Mouse (Mus musculus) heart, adult 2 months (tissue): ENCODE measurements around the gene Calr4. TPM values are rescaled to one million over a fixed set of nuclear protein-coding genes. Genes with fewer than 3 reads are reported as not detected.

Experiments
- DNase-seq, 2 experiments: peaks; one replicate each; pipeline ENCODE4 v3.0.0; 2021
- H3K27ac ChIP-seq: fragments of 200-600 bp; 2 replicates; pipeline ENCODE4 v1.8.1; 2022
- H3K27me3 ChIP-seq: fragments of 200-500 bp; 2 replicates; pipeline ENCODE4 v1.6.1; 2012; ENCODE audit warnings: mild to moderate bottlenecking, low read length, inconsistent platforms, mixed read lengths; ENCODE audit not compliant: control insufficient read depth, insufficient read depth
- H3K36me3 ChIP-seq: fragments of 200-500 bp; 2 replicates; pipeline ENCODE4 v1.6.1; 2012; ENCODE audit warnings: low read length, inconsistent platforms; ENCODE audit not compliant: control insufficient read depth, insufficient read depth
- H3K4me1 ChIP-seq: fragments of 200-500 bp; 2 replicates; pipeline ENCODE4 v1.6.1; 2011; ENCODE audit warnings: low read length; ENCODE audit not compliant: control insufficient read depth, insufficient read depth
- H3K4me3 ChIP-seq: fragments of 200-600 bp; 2 replicates; pipeline ENCODE4 v1.8.1; 2022
- H3K79me2 ChIP-seq: fragments of 200-500 bp; replicated peaks from 2 replicates; pipeline ENCODE4 v1.6.1; 2012; ENCODE audit warnings: mild to moderate bottlenecking, inconsistent platforms, low read length, moderate library complexity, mixed read lengths; ENCODE audit not compliant: control insufficient read depth, insufficient read depth
- H3K9ac ChIP-seq: fragments of 200-500 bp; 2 replicates; pipeline ENCODE4 v1.6.1; 2012; ENCODE audit warnings: low read depth, mild to moderate bottlenecking, control low read depth, inconsistent platforms, low read length, mixed read lengths
- CTCF ChIP-seq: fragments of 200-600 bp; IDR thresholded peaks from 2 replicates; pipeline ENCODE4 v1.8.1; 2022; ENCODE audit warnings: antibody characterized with exemption, mild to moderate bottlenecking, moderate library complexity
- EP300 ChIP-seq: fragments of 200-500 bp; IDR thresholded peaks from 2 replicates; pipeline ENCODE4 v1.6.1; 2011; ENCODE audit warnings: low read depth, low read length, control low read depth; ENCODE audit not compliant: insufficient read depth
- POLR2A ChIP-seq: fragments of 200-500 bp; IDR thresholded peaks from 2 replicates; pipeline ENCODE4 v1.6.1; 2011; ENCODE audit warnings: mild to moderate bottlenecking, low read depth, low read length, control low read depth; ENCODE audit not compliant: insufficient read depth
- WGBS: fragments of 180-500 bp; shearing (Covaris S2); methylation state at CpG from one replicate; pipeline ENCODE4 v1.1.7; 2018; 5-methylcytosine and 5-hydroxymethylcytosine counted together
- intact Hi-C: fragments of 180-260 bp; cut with DNase I; formaldehyde crosslinking; loops from one replicate; pipeline ENCODE4 v1.15.1; 2025
- polyA plus RNA-seq: library from polyadenylated mRNA; depleted of rRNA; stranded (reverse); fragments of >200 nt; gene quantifications from 2 replicates; pipeline ENCODE4 v1.2.3, GENCODE M21; 2012
- total RNA-seq, 2 experiments: library from RNA; stranded (reverse); gene quantifications; 2 replicates each; pipeline ENCODE4 v1.2.3; 2021

Gene Calr4
- total and polyA plus RNA-seq, 3 experiments = not detected

DNA sequence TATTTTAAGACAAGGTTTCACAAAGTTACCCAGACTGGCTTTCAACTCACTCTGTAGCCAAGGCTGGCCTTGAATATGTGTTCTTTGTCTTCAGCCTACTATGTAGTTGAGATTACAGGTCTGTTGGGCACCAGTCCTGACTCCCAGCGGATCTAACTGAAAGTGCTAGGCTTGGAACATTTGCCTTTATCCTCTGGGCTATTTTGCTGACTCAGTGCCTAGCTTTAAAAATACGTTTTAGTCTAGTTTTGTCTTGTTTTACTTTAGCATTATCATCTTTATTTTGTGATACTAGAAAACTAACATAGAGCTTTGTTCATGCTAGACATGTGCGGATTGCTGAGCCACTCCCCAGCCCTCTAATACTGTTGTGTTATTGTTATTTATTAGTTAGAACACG lies 17.9 kb downstream of the Calr4 start:
- intact Hi-C loops = loop anchor here (5.0 kb wide), 1 partner anchor 65 kb away; no protein-coding TSS in a partner anchor

GRCm38 (mm10) chr4:109253664-109254151 lies 19.4 kb downstream of the Calr4 start:
- WGBS = 24% methylated on average over 11 of the region's 11 CpGs
- no peak for TF ChIP-seq POLR2A
- TF ChIP-seq EP300 = no peak
- TF ChIP-seq CTCF = no peak
- Histone ChIP-seq H3K9ac (no peak overlapping the region), H3K27me3 (no peaks in the 10 kb centered on the region), H3K27ac (peak overlapping the region; percentile 62), H3K4me3 (no peak overlapping the region), H3K79me2 (no peaks in the 10 kb centered on the region), H3K36me3 (peaks cover 2% of the 10 kb centered on the region; the same call in 1 of the 2 replicates), H3K4me1 (peaks cover 4% of the 10 kb centered on the region)
- DNase-seq = peak; percentile 41 to 53
- intact Hi-C loops = loop anchor here (5.0 kb wide), 1 partner anchor 64 kb away; no protein-coding TSS in a partner anchor

More for the DNA sequence above, 17.9 kb downstream of the Calr4 start:
- Histone ChIP-seq H3K79me2 (no peaks in the 10 kb centered on the region), H3K27me3 (no peaks in the 10 kb centered on the region), H3K4me1 (peaks cover 4% of the 10 kb centered on the region), H3K36me3 (peaks cover 2% of the 10 kb centered on the region; the same call in 1 of the 2 replicates), H3K9ac (no peak overlapping the region), H3K4me3 (no peak overlapping the region), H3K27ac (no peak overlapping the region; the same call in 1 of the 2 replicates)
- DNase-seq = no peak
- TF ChIP-seq CTCF (no peak), POLR2A (no peak), EP300 (no peak)
- WGBS = 76% methylated on average over 4 of the region's 4 CpGs

DNA sequence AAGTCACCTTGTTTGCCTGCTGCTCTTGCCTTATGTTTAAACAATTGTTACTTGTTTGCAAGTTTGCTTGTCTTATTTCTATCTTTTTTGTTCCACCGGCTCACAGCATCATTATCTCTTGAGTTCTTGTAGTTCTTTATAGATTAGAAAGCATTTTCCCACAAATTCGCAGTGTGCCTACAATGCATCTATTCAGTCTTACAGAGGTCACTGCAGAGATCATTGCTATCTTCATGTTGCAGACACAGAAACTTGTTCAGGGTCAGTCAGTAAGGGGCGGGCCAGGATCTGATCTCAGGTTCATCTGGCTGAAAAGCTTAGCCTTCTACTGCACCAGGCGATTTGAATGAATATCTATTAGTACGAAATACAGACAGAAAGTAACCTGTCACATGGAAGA lies 20.2 kb downstream of the Calr4 start:
- intact Hi-C loops = loop anchor here (5.0 kb wide), 1 partner anchor 63 kb away; no protein-coding TSS in a partner anchor
- Histone ChIP-seq H3K79me2 (no peaks in the 10 kb centered on the region), H3K27me3 (no peaks in the 10 kb centered on the region), H3K4me3 (no peak overlapping the region), H3K36me3 (peaks cover 2% of the 10 kb centered on the region; the same call in 1 of the 2 replicates), H3K27ac (no peak overlapping the region), H3K4me1 (peaks cover 4% of the 10 kb centered on the region), H3K9ac (no peak overlapping the region)
- no peak for DNase-seq
- 52% methylated on average over 5 of the region's 5 CpGs for WGBS
- TF ChIP-seq POLR2A = no peak

DNA sequence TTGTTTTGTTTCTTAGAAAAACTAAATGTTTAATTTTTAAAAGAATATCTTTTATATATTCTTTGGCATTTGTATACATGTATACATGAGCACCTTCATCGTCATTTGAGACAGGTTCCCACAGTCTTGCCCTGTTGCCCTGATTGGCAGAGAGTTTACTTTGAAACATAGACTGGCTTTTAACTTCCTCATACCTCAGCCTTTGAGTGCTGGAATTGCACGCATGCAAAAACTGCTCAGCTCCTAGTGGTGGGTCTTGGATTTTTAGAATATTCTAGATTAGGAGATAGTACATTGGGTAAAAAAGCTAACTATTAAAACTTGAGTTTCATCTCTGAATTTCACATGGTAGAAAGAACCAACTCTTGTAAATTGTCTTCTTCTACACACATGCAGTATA lies 21.0 kb downstream of the Calr4 start:
- TF ChIP-seq EP300 = no peak
- 0 out of 2 replicates have a peak, but pooled peaks have one; percentile 3 for TF ChIP-seq CTCF
- no peak for TF ChIP-seq POLR2A

GRCm38 (mm10) chr4:109255727-109256417 lies 21.6 kb downstream of the Calr4 start:
- DNase-seq = no peak
- no peak overlapping the region for H3K4me3 ChIP-seq
- H3K9ac ChIP-seq = no peak overlapping the region
- WGBS = 86% methylated on average over 11 of the region's 11 CpGs
- TF ChIP-seq EP300 (no peak), POLR2A (no peak), CTCF (no peak)
- H3K4me1 ChIP-seq = peaks cover 4% of the 10 kb centered on the region
- H3K27ac ChIP-seq = no peak overlapping the region
- H3K27me3 ChIP-seq = no peaks in the 10 kb centered on the region
- no peaks in the 10 kb centered on the region for H3K79me2 ChIP-seq
- intact Hi-C loops = no loop called here
- H3K36me3 ChIP-seq = peaks cover 2% of the 10 kb centered on the region; the same call in 1 of the 2 replicates

More for the DNA sequence above, 21.0 kb downstream of the Calr4 start:
- intact Hi-C loops = no loop called here
- H3K4me1 ChIP-seq = peaks cover 4% of the 10 kb centered on the region
- no peaks in the 10 kb centered on the region for H3K27me3 ChIP-seq
- WGBS = 37% methylated on average over 2 of the region's 2 CpGs
- no peaks in the 10 kb centered on the region for H3K79me2 ChIP-seq
- no peak overlapping the region for H3K9ac ChIP-seq
- H3K36me3 ChIP-seq = peaks cover 2% of the 10 kb centered on the region; the same call in 1 of the 2 replicates
- DNase-seq = no peak
- H3K4me3 ChIP-seq = no peak overlapping the region
- H3K27ac ChIP-seq = no peak overlapping the region

DNA sequence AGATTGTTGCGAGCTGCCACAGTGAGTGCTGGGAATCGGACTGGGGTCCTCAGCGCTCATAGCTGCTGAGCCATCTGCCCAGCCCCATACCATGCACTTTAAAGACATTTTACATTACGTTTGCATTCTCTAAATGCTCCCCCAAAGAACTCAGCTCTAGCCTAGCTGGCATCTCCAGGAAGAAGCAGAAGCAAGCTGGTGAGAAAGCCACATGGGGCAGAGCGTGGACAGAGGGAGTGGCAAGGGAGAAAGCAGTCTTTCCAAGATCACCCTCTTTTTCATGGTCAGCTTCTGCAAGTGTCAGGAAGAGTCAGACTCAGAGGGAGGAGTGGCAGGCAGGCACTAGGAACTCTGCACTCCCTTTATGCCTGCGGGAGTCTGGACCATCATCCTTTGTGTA lies 22.5 kb downstream of the Calr4 start:
- intact Hi-C loops = no loop called here
- no peak for DNase-seq
- WGBS = 95% methylated on average over 6 of the region's 6 CpGs
- Histone ChIP-seq H3K4me3 (no peak overlapping the region), H3K36me3 (peaks cover 2% of the 10 kb centered on the region; the same call in 1 of the 2 replicates), H3K9ac (no peak overlapping the region), H3K27me3 (no peaks in the 10 kb centered on the region), H3K4me1 (peaks cover 4% of the 10 kb centered on the region), H3K79me2 (no peaks in the 10 kb centered on the region), H3K27ac (no peak overlapping the region)
- TF ChIP-seq CTCF (no peak), EP300 (no peak), POLR2A (no peak)
